Comparison of ENCODE assay signal across 24 mouse cellular contexts in the genomic region with DNA sequence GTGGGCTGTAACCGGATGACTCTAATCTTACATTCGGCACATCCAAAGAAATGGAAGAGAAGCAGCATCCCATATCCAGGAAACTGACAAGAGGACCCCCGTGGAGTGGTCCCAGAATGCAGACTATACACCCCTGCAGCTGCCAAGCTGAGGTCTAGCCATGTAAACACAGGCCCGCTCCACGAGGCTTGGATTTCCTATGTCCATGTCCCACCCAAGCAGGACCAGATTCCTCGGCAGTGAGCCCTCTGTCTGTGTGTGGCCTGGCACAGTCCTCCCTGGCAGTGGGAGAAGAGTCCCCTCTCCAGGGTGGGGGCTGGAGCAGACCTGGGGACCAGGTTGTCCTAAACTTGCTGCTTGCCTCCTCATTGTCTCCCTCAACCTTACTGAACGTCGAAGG.
A peak's percentile ranks its signal among the peaks of the same experiment; 100 is the strongest.
DNase-seq lines count a peak whose midpoint lies in the region; ATAC-seq lines count a peak whose summit lies in the region.
"Had no signal": no experiment of that assay in that cellular context is flagged by ENCODE, and none has a peak within 500 bp of the region (broad histone marks: within the 10 kb centered on the region; RNA-seq: fewer than 3 reads in every experiment).

No protein-coding gene starts in this region.

- H3K9ac ChIP-seq in forebrain, embryonic 12.5 days, result no peak overlapping the region
- no peak overlapping the region for H3K9ac ChIP-seq in lung, embryonic 15.5 days
- H3K9ac ChIP-seq in embryonic facial prominence, embryonic 14.5 days (ENCODE audit: low read depth, low read length), result no peak overlapping the region
- H3K9ac ChIP-seq in stomach, embryonic 14.5 days (replicated peaks; ENCODE audit: low read depth, low read length), result no peak overlapping the region
- H3K9ac ChIP-seq: embryonic facial prominence, embryonic 15.5 days; heart, embryonic 13.5 days; hindbrain, embryonic 12.5 days had no signal

- no peak overlapping the region for H3K4me3 ChIP-seq in forebrain, embryonic 10.5 days
- H3K4me3 ChIP-seq in forebrain, embryonic 12.5 days (replicated peaks), result no peak overlapping the region
- no peak overlapping the region for H3K4me3 ChIP-seq in lung, embryonic 15.5 days
- no peak overlapping the region for H3K4me3 ChIP-seq in embryonic facial prominence, embryonic 14.5 days (ENCODE audit: low read depth, low read length)
- H3K4me3 ChIP-seq in stomach, embryonic 14.5 days (ENCODE audit: low read depth, low read length), result no peak overlapping the region
- H3K4me3 ChIP-seq: embryonic facial prominence, embryonic 15.5 days; heart, adult 2 months; heart, embryonic 13.5 days; hindbrain, embryonic 12.5 days; left cerebral cortex, adult 2 months; megakaryocyte, embryonic 14.5 days had no signal

- H3K9me3 ChIP-seq in forebrain, embryonic 10.5 days, result no peaks in the 10 kb centered on the region
- H3K9me3 ChIP-seq in forebrain, embryonic 12.5 days, result no peaks in the 10 kb centered on the region
- H3K9me3 ChIP-seq in lung, embryonic 15.5 days, result no peaks in the 10 kb centered on the region
- no peaks in the 10 kb centered on the region for H3K9me3 ChIP-seq in embryonic facial prominence, embryonic 14.5 days (ENCODE audit: control insufficient read depth, low read length)
- no peaks in the 10 kb centered on the region for H3K9me3 ChIP-seq in stomach, embryonic 14.5 days (ENCODE audit: control insufficient read depth, low read depth, low read length)
- H3K9me3 ChIP-seq: embryonic facial prominence, embryonic 15.5 days; heart, embryonic 13.5 days; hindbrain, embryonic 12.5 days; megakaryocyte, embryonic 14.5 days had no signal

- no peaks in the 10 kb centered on the region for H3K36me3 ChIP-seq in forebrain, embryonic 10.5 days (replicated peaks)
- H3K36me3 ChIP-seq in forebrain, embryonic 12.5 days (replicated peaks), result no peaks in the 10 kb centered on the region
- H3K36me3 ChIP-seq in lung, embryonic 15.5 days, result no peaks in the 10 kb centered on the region
- no peaks in the 10 kb centered on the region for H3K36me3 ChIP-seq in embryonic facial prominence, embryonic 14.5 days (ENCODE audit: control insufficient read depth, insufficient read depth, low read length)
- H3K36me3 ChIP-seq in stomach, embryonic 14.5 days (ENCODE audit: control insufficient read depth, insufficient read depth, low read length), result no peaks in the 10 kb centered on the region
- H3K36me3 ChIP-seq: embryonic facial prominence, embryonic 15.5 days; heart, embryonic 13.5 days; hindbrain, embryonic 12.5 days had no signal

- DNase-seq in forebrain, embryonic 10.5 days (ENCODE audit: extremely low spot score, low spot score), result no peak
- no peak for DNase-seq in lung, adult 18-20 months
- DNase-seq in embryonic facial prominence, embryonic 14.5 days (ENCODE audit: low spot score), result peak; percentile 53
- DNase-seq in urinary bladder, adult 2 months (ENCODE audit: low spot score), result no peak
- DNase-seq: adrenal gland, postnatal 10 days; cerebellum, adult 2 months; cerebellum, postnatal 36 days; embryo, embryonic 11 days; gastrocnemius, postnatal 25 days; heart, adult 2 months; heart, postnatal 14 days; kidney, adult 11 months; kidney, postnatal 10 days; right cerebral cortex, postnatal 4 days had no signal

- H3K27me3 ChIP-seq in forebrain, embryonic 10.5 days (ENCODE audit: poor library complexity, severe bottlenecking), result no peaks in the 10 kb centered on the region
- no peaks in the 10 kb centered on the region for H3K27me3 ChIP-seq in forebrain, embryonic 12.5 days
- H3K27me3 ChIP-seq in lung, embryonic 15.5 days, result no peaks in the 10 kb centered on the region
- H3K27me3 ChIP-seq in embryonic facial prominence, embryonic 14.5 days (replicated peaks; ENCODE audit: control insufficient read depth, insufficient read depth, low read length), result no peaks in the 10 kb centered on the region
- H3K27me3 ChIP-seq in stomach, embryonic 14.5 days (ENCODE audit: control insufficient read depth, insufficient read depth, low read length), result no peaks in the 10 kb centered on the region
- H3K27me3 ChIP-seq: embryonic facial prominence, embryonic 15.5 days; heart, embryonic 13.5 days; megakaryocyte, embryonic 14.5 days had no signal

- H3K4me2 ChIP-seq in forebrain, embryonic 12.5 days, result no peak overlapping the region
- no peak overlapping the region for H3K4me2 ChIP-seq in lung, embryonic 15.5 days
- H3K4me2 ChIP-seq in embryonic facial prominence, embryonic 14.5 days (ENCODE audit: low read depth, low read length), result no peak overlapping the region
- H3K4me2 ChIP-seq in stomach, embryonic 14.5 days (replicated peaks; ENCODE audit: low read depth, low read length), result no peak overlapping the region
- H3K4me2 ChIP-seq: embryonic facial prominence, embryonic 15.5 days; heart, embryonic 13.5 days; hindbrain, embryonic 12.5 days had no signal

- WGBS in forebrain, embryonic 10.5 days, result 75% methylated on average over 8 of the region's 8 CpGs
- 77% methylated on average over 8 of the region's 8 CpGs for WGBS in forebrain, embryonic 12.5 days
- WGBS in lung, embryonic 15.5 days, result 48% methylated on average over 8 of the region's 8 CpGs
- 61% methylated on average over 8 of the region's 8 CpGs for WGBS in embryonic facial prominence, embryonic 14.5 days
- 46% methylated on average over 8 of the region's 8 CpGs for WGBS in stomach, embryonic 14.5 days

- H3K27ac ChIP-seq in forebrain, embryonic 10.5 days, result peak overlapping the region; percentile 35; the same call in 1 of the 2 replicates
- H3K27ac ChIP-seq in forebrain, embryonic 12.5 days, result no peak overlapping the region
- no peak overlapping the region for H3K27ac ChIP-seq in lung, embryonic 15.5 days
- H3K27ac ChIP-seq in embryonic facial prominence, embryonic 14.5 days (replicated peaks; ENCODE audit: low read depth, low read length), result peak overlapping the region; percentile 56; the same call in 1 of the 2 replicates
- peak overlapping the region; percentile 71; the same call in 1 of the 2 replicates for H3K27ac ChIP-seq in stomach, embryonic 14.5 days (ENCODE audit: low read length)
- H3K27ac ChIP-seq: heart, adult 2 months; heart, embryonic 13.5 days; left cerebral cortex, adult 2 months had no signal

- no peak for ATAC-seq in forebrain, embryonic 12.5 days (ENCODE audit: low FRiP score)
- peak; percentile 33; the same call in 1 of the 2 replicates for ATAC-seq in lung, embryonic 15.5 days (ENCODE audit: borderline replicate concordance, extremely low read depth, low FRiP score, low TSS enrichment)
- ATAC-seq in embryonic facial prominence, embryonic 14.5 days (ENCODE audit: low read depth), result peak; percentile 18; the same call in 1 of the 2 replicates
- ATAC-seq in stomach, embryonic 14.5 days (ENCODE audit: insufficient number of reproducible peaks, insufficient read depth, low FRiP score, low read depth), result peak; percentile 54; the same call in 1 of the 2 replicates
- ATAC-seq in megakaryocyte progenitor cell, adult 5-6 weeks (replicated peaks; ENCODE audit: poor library complexity), result no peak
- ATAC-seq: forebrain, embryonic 16.5 days had no signal

- peaks cover 23% of the 10 kb centered on the region for H3K4me1 ChIP-seq in forebrain, embryonic 10.5 days
- H3K4me1 ChIP-seq in forebrain, embryonic 12.5 days, result peaks cover 13% of the 10 kb centered on the region; the same call in 1 of the 2 replicates
- H3K4me1 ChIP-seq in lung, embryonic 15.5 days, result peaks cover 21% of the 10 kb centered on the region
- peaks cover 14% of the 10 kb centered on the region for H3K4me1 ChIP-seq in embryonic facial prominence, embryonic 14.5 days (ENCODE audit: control insufficient read depth, insufficient read depth, low read length)
- peaks cover 28% of the 10 kb centered on the region for H3K4me1 ChIP-seq in stomach, embryonic 14.5 days (ENCODE audit: control insufficient read depth, insufficient read depth, low read length)
- H3K4me1 ChIP-seq: megakaryocyte, embryonic 14.5 days had no signal

Comparison
In these comparisons a context has a peak if more than half of its experiments do, and no peak if none do; other contexts are left out.
1. H3K27ac ChIP-seq: peak in forebrain, embryonic 10.5 days (single experiment), embryonic facial prominence, embryonic 14.5 days (single experiment) and stomach, embryonic 14.5 days (single experiment); none in forebrain, embryonic 12.5 days (single experiment) and lung, embryonic 15.5 days (single experiment).
2. ATAC-seq: peak in lung, embryonic 15.5 days (single experiment), embryonic facial prominence, embryonic 14.5 days (single experiment) and stomach, embryonic 14.5 days (single experiment); none in forebrain, embryonic 12.5 days (single experiment) and megakaryocyte progenitor cell, adult 5-6 weeks (single experiment).